Mouse (Mus musculus) intestine, postnatal 0 days (tissue): ENCODE results near the gene Tcf12. TPM values are rescaled to one million over a fixed set of nuclear protein-coding genes. Genes with fewer than 3 reads are reported as not detected.

ENCODE experiments used
- ATAC-seq: fragments of 200-750 bp; cut with Nextera tagmentation; 2 replicates; pipeline ENCODE4 v1.8.0; 2017; ENCODE audit warnings: mild to moderate bottlenecking, moderate TSS enrichment, moderate library complexity
- H3K27ac ChIP-seq: fragments of 300-500 bp; sonication (generic); 2 replicates; pipeline ENCODE4 v1.5.1; 2014; ENCODE audit warnings: mild to moderate bottlenecking, low read depth, low read length, moderate library complexity
- H3K27me3 ChIP-seq: fragments of 300-500 bp; sonication (generic); replicated peaks from 2 replicates; pipeline ENCODE4 v1.6.1; 2014; ENCODE audit warnings: low read length, mixed read lengths; ENCODE audit not compliant: control insufficient read depth, insufficient read depth
- H3K36me3 ChIP-seq: fragments of 300-500 bp; sonication (generic); 2 replicates; pipeline ENCODE4 v1.6.1; 2014; ENCODE audit warnings: mild to moderate bottlenecking, moderate library complexity; ENCODE audit not compliant: control insufficient read depth, insufficient read depth
- H3K4me1 ChIP-seq: fragments of 300-500 bp; sonication (generic); replicated peaks from 2 replicates; pipeline ENCODE4 v1.6.1; 2014; ENCODE audit warnings: antibody characterized with exemption, low read length, mixed read lengths; ENCODE audit not compliant: control insufficient read depth, insufficient read depth
- H3K4me2 ChIP-seq: fragments of 300-500 bp; sonication (generic); replicated peaks from 2 replicates; pipeline ENCODE4 v1.6.1; 2014; ENCODE audit warnings: low read depth, mild to moderate bottlenecking, moderate library complexity
- H3K4me3 ChIP-seq: fragments of 300-500 bp; sonication (generic); 2 replicates; pipeline ENCODE4 v1.5.1; 2014; ENCODE audit warnings: low read depth, low read length
- H3K9ac ChIP-seq: fragments of 300-500 bp; sonication (generic); 2 replicates; pipeline ENCODE4 v1.6.1; 2014; ENCODE audit warnings: mild to moderate bottlenecking, low read depth, low read length
- H3K9me3 ChIP-seq: fragments of 300-500 bp; sonication (generic); 2 replicates; pipeline ENCODE4 v1.6.1; 2016; ENCODE audit warnings: mixed run types; ENCODE audit not compliant: control insufficient read depth
- CTCF ChIP-seq: sonication (generic); IDR thresholded peaks from 2 replicates; pipeline ENCODE4 v1.5.1; 2016; ENCODE audit warnings: low read depth, mild to moderate bottlenecking, control low read depth, antibody characterized with exemption, moderate library complexity
- WGBS: fragments of 180-500 bp; shearing (Covaris S2); extraction: QIAGEN DNeasy Blood & Tissue Kit; methylation state at CpG from one replicate; pipeline ENCODE4 v1.1.7; 2014; 5-methylcytosine and 5-hydroxymethylcytosine counted together
- polyA plus RNA-seq: library from polyadenylated mRNA; unstranded; fragments of >200 nt; fragmentation: Nextera tagmentation; extraction: Ambion mirVana; gene quantifications from 2 replicates; pipeline ENCODE4 v1.2.1, GENCODE M21; 2015

Tcf12 gene
- polyA plus RNA-seq, 1 experiment from 2014 or later = 19.1 TPM

- 84% methylated on average over 3 of the region's 3 CpGs for WGBS
- Histone ChIP-seq H3K9ac (no peak overlapping the region), H3K4me2 (no peak overlapping the region), H3K36me3 (no peaks in the 10 kb centered on the region), H3K4me1 (no peaks in the 10 kb centered on the region), H3K9me3 (no peaks in the 10 kb centered on the region), H3K27ac (no peak overlapping the region), H3K27me3 (no peaks in the 10 kb centered on the region), H3K4me3 (no peak overlapping the region)
- TF ChIP-seq CTCF = no peak
- no peak for ATAC-seq
Measured at GRCm38 (mm10) chr9:71978886-71979285, 132.8 kb downstream of the Tcf12 start.

GRCm38 (mm10) chr9:71976034-71976433 is 135.6 kb downstream of the Tcf12 start:
- TF ChIP-seq CTCF = no peak
- Histone ChIP-seq H3K9ac (no peak overlapping the region), H3K36me3 (no peaks in the 10 kb centered on the region), H3K9me3 (no peaks in the 10 kb centered on the region), H3K4me3 (no peak overlapping the region), H3K4me2 (no peak overlapping the region), H3K27me3 (no peaks in the 10 kb centered on the region), H3K27ac (no peak overlapping the region), H3K4me1 (no peaks in the 10 kb centered on the region)
- no peak for ATAC-seq
- 58% methylated on average over 6 of the region's 6 CpGs for WGBS

GRCm38 (mm10) chr9:71975141-71975540 is 136.5 kb downstream of the Tcf12 start:
- H3K4me1 ChIP-seq = no peaks in the 10 kb centered on the region
- WGBS = 76% methylated on average over 4 of the region's 4 CpGs
- H3K36me3 ChIP-seq = no peaks in the 10 kb centered on the region
- no peaks in the 10 kb centered on the region for H3K9me3 ChIP-seq
- no peak for TF ChIP-seq CTCF
- H3K4me2 ChIP-seq = no peak overlapping the region
- no peak for ATAC-seq
- no peak overlapping the region for H3K27ac ChIP-seq
- no peaks in the 10 kb centered on the region for H3K27me3 ChIP-seq
- H3K9ac ChIP-seq = no peak overlapping the region
- H3K4me3 ChIP-seq = no peak overlapping the region

- no peak for ATAC-seq
- no peaks in the 10 kb centered on the region for H3K4me1 ChIP-seq
- no peaks in the 10 kb centered on the region for H3K27me3 ChIP-seq
- no peak overlapping the region for H3K27ac ChIP-seq
- no peak overlapping the region for H3K4me3 ChIP-seq
- H3K4me2 ChIP-seq = no peak overlapping the region
- no peak for TF ChIP-seq CTCF
- WGBS = 51% methylated on average over 2 of the region's 2 CpGs
- H3K36me3 ChIP-seq = no peaks in the 10 kb centered on the region
- H3K9ac ChIP-seq = no peak overlapping the region
- no peaks in the 10 kb centered on the region for H3K9me3 ChIP-seq
Measured at GRCm38 (mm10) chr9:71974541-71974959, 137.1 kb downstream of the Tcf12 start.

GRCm38 (mm10) chr9:71964039-71964438 is 147.6 kb downstream of the Tcf12 start:
- Histone ChIP-seq H3K4me1 (no peaks in the 10 kb centered on the region), H3K27ac (no peak overlapping the region), H3K27me3 (no peaks in the 10 kb centered on the region), H3K9ac (no peak overlapping the region), H3K36me3 (no peaks in the 10 kb centered on the region), H3K4me2 (no peak overlapping the region), H3K4me3 (no peak overlapping the region), H3K9me3 (no peaks in the 10 kb centered on the region)
- ATAC-seq = no peak
- no peak for TF ChIP-seq CTCF
- 84% methylated on average over 4 of the region's 4 CpGs for WGBS

GRCm38 (mm10) chr9:71960026-71960396 is 151.7 kb downstream of the Tcf12 start:
- Histone ChIP-seq H3K4me3 (no peak overlapping the region), H3K9ac (no peak overlapping the region), H3K27ac (no peak overlapping the region), H3K4me1 (no peaks in the 10 kb centered on the region), H3K27me3 (no peaks in the 10 kb centered on the region), H3K4me2 (no peak overlapping the region), H3K36me3 (no peaks in the 10 kb centered on the region), H3K9me3 (no peaks in the 10 kb centered on the region)
- TF ChIP-seq CTCF = peak; percentile 57
- no peak for ATAC-seq
